Mouse (Mus musculus): Measurements from ENCODE around the gene Tjp1. TPM values are rescaled to one million over a fixed set of nuclear protein-coding genes. Genes with fewer than 3 reads are reported as not detected.

Tjp1 gene
- under 1 TPM in 1 of 2 experiments, not detected in 1; 0.34 TPM for polyA plus RNA-seq (2017; shearing (Covaris generic))

GRCm38 (mm10) chr7:65527071-65528007, at the start of gene Tjp1:
Gene Tjp1 (minus strand): TSS chr7:65527781.

Other genes starting within 250 kb of the Tjp1 start
- 1 to 10 TPM; 6.3 to 6.9 TPM for gene Tarsl2, start 117.1 kb upstream of the Tjp1 start, polyA plus RNA-seq (2017; shearing (Covaris generic))
- 100 to 1,000 TPM in 1 of 2 experiments, 10 to 100 TPM in 1; 83.0 to 130 TPM for gene Tm2d3, start 163.4 kb upstream of the Tjp1 start, polyA plus RNA-seq (2017; shearing (Covaris generic))